Mouse (Mus musculus): ENCODE measurements around the gene Coro2b. TPM values are rescaled to one million over a fixed set of nuclear protein-coding genes. Genes with fewer than 3 reads are reported as not detected.

The Coro2b gene
- polyA plus RNA-seq, 1 experiment from 2014 or later = 26.2 TPM

GRCm38 (mm10) chr9:62476782-62477487 lies 59.9 kb downstream of the Coro2b start:
- Histone ChIP-seq H3K36me3 (ENCODE audit: insufficient read depth) (no peaks in the 10 kb centered on the region), H3K4me2 (no peak overlapping the region), H3K27me3 (ENCODE audit: insufficient read depth, low read length) (no peaks in the 10 kb centered on the region), H3K9me3 (ENCODE audit: low read depth, low read length) (no peaks in the 10 kb centered on the region), H3K4me3 (ENCODE audit: low read depth, low read length) (no peak overlapping the region), H3K27ac (ENCODE audit: low read depth) (peak overlapping the region; percentile 52), H3K4me1 (ENCODE audit: insufficient read depth) (peaks cover 7% of the 10 kb centered on the region; the same call in 1 of the 2 replicates), H3K9ac (no peak overlapping the region)
- ATAC-seq (ENCODE audit: insufficient read depth) (peak; percentile 93), DNase-seq (peak; percentile 92)
- 19% methylated on average over 11 of the region's 11 CpGs for WGBS
- no peak for TF ChIP-seq CTCF (IDR thresholded peaks at IDR 0.05; ENCODE audit: low read depth)

GRCm38 (mm10) chr9:62474206-62474605 lies 62.6 kb downstream of the Coro2b start:
- 78% methylated on average over 2 of the region's 2 CpGs for WGBS
- TF ChIP-seq CTCF (IDR thresholded peaks at IDR 0.05; ENCODE audit: low read depth) = no peak
- Histone ChIP-seq H3K4me3 (ENCODE audit: low read depth, low read length) (no peak overlapping the region), H3K36me3 (ENCODE audit: insufficient read depth) (no peaks in the 10 kb centered on the region), H3K27me3 (ENCODE audit: insufficient read depth, low read length) (no peaks in the 10 kb centered on the region), H3K9ac (no peak overlapping the region), H3K9me3 (ENCODE audit: low read depth, low read length) (no peaks in the 10 kb centered on the region), H3K4me1 (ENCODE audit: insufficient read depth) (peaks cover 7% of the 10 kb centered on the region; the same call in 1 of the 2 replicates), H3K27ac (ENCODE audit: low read depth) (no peak overlapping the region), H3K4me2 (no peak overlapping the region)
- ATAC-seq (ENCODE audit: insufficient read depth) (no peak), DNase-seq (peak; percentile 58)

- 83% methylated on average over 14 of the region's 14 CpGs for WGBS
- no peak for ATAC-seq (ENCODE audit: insufficient read depth)
- H3K4me3 ChIP-seq (ENCODE audit: low read depth, low read length) = no peak overlapping the region
Measured at GRCm38 (mm10) chr9:62471541-62472189, 65.2 kb downstream of the Coro2b start.

GRCm38 (mm10) chr9:62471041-62471440 lies 65.8 kb downstream of the Coro2b start:
- ATAC-seq (ENCODE audit: insufficient read depth) = no peak
- 86% methylated on average over 14 of the region's 14 CpGs for WGBS

More at GRCm38 (mm10) chr9:62471541-62472189, 65.2 kb downstream of the Coro2b start:
- no peaks in the 10 kb centered on the region for H3K27me3 ChIP-seq (ENCODE audit: insufficient read depth, low read length)
- H3K9ac ChIP-seq = no peak overlapping the region
- H3K4me2 ChIP-seq = no peak overlapping the region
- no peak overlapping the region for H3K27ac ChIP-seq (ENCODE audit: low read depth)
- TF ChIP-seq CTCF (IDR thresholded peaks at IDR 0.05; ENCODE audit: low read depth) = no peak
- no peaks in the 10 kb centered on the region for H3K36me3 ChIP-seq (ENCODE audit: insufficient read depth)
- H3K4me1 ChIP-seq (ENCODE audit: insufficient read depth) = peaks cover 3% of the 10 kb centered on the region; the same call in 1 of the 2 replicates
- no peak for DNase-seq
- H3K9me3 ChIP-seq (ENCODE audit: low read depth, low read length) = no peaks in the 10 kb centered on the region

GRCm38 (mm10) chr9:62470398-62470797 lies 66.4 kb downstream of the Coro2b start:
- Histone ChIP-seq H3K36me3 (ENCODE audit: insufficient read depth) (no peaks in the 10 kb centered on the region), H3K4me3 (ENCODE audit: low read depth, low read length) (no peak overlapping the region), H3K27ac (ENCODE audit: low read depth) (no peak overlapping the region), H3K9me3 (ENCODE audit: low read depth, low read length) (no peaks in the 10 kb centered on the region), H3K27me3 (ENCODE audit: insufficient read depth, low read length) (no peaks in the 10 kb centered on the region), H3K4me2 (no peak overlapping the region), H3K9ac (no peak overlapping the region), H3K4me1 (ENCODE audit: insufficient read depth) (peaks cover 3% of the 10 kb centered on the region; the same call in 1 of the 2 replicates)
- DNase-seq (peak; percentile 93), ATAC-seq (ENCODE audit: insufficient read depth) (peak; percentile 45; the same call in 1 of the 2 replicates)
- TF ChIP-seq CTCF (IDR thresholded peaks at IDR 0.05; ENCODE audit: low read depth) = peak; percentile 98
- 11% methylated on average over 1 of the region's 1 CpGs for WGBS

More at GRCm38 (mm10) chr9:62471041-62471440, 65.8 kb downstream of the Coro2b start:
- Histone ChIP-seq H3K4me3 (ENCODE audit: low read depth, low read length) (no peak overlapping the region), H3K9me3 (ENCODE audit: low read depth, low read length) (no peaks in the 10 kb centered on the region), H3K27me3 (ENCODE audit: insufficient read depth, low read length) (no peaks in the 10 kb centered on the region), H3K9ac (no peak overlapping the region), H3K4me2 (no peak overlapping the region), H3K27ac (ENCODE audit: low read depth) (no peak overlapping the region), H3K36me3 (ENCODE audit: insufficient read depth) (no peaks in the 10 kb centered on the region), H3K4me1 (ENCODE audit: insufficient read depth) (peaks cover 3% of the 10 kb centered on the region; the same call in 1 of the 2 replicates)
- DNase-seq = no peak
- no peak for TF ChIP-seq CTCF (IDR thresholded peaks at IDR 0.05; ENCODE audit: low read depth)

- WGBS = 79% methylated on average over 10 of the region's 10 CpGs
- Histone ChIP-seq H3K9ac (no peak overlapping the region), H3K36me3 (ENCODE audit: insufficient read depth) (no peaks in the 10 kb centered on the region), H3K4me2 (no peak overlapping the region), H3K27ac (ENCODE audit: low read depth) (no peak overlapping the region), H3K4me1 (ENCODE audit: insufficient read depth) (peaks cover 3% of the 10 kb centered on the region; the same call in 1 of the 2 replicates), H3K9me3 (ENCODE audit: low read depth, low read length) (no peaks in the 10 kb centered on the region), H3K27me3 (ENCODE audit: insufficient read depth, low read length) (no peaks in the 10 kb centered on the region), H3K4me3 (ENCODE audit: low read depth, low read length) (no peak overlapping the region)
- ATAC-seq (ENCODE audit: insufficient read depth) = no peak
- DNase-seq = no peak
- TF ChIP-seq CTCF (IDR thresholded peaks at IDR 0.05; ENCODE audit: low read depth) = no peak
Measured at GRCm38 (mm10) chr9:62469696-62470095, 67.1 kb downstream of the Coro2b start.

- 66% methylated on average over 13 of the region's 13 CpGs for WGBS
- DNase-seq (no peak), ATAC-seq (ENCODE audit: insufficient read depth) (no peak)
- no peak overlapping the region for H3K4me2 ChIP-seq
- no peak overlapping the region for H3K4me3 ChIP-seq (ENCODE audit: low read depth, low read length)
- H3K27ac ChIP-seq (ENCODE audit: low read depth) = no peak overlapping the region
- H3K36me3 ChIP-seq (ENCODE audit: insufficient read depth) = no peaks in the 10 kb centered on the region
- H3K9ac ChIP-seq = no peak overlapping the region
- H3K9me3 ChIP-seq (ENCODE audit: low read depth, low read length) = no peaks in the 10 kb centered on the region
- no peak for TF ChIP-seq CTCF (IDR thresholded peaks at IDR 0.05; ENCODE audit: low read depth)
- peaks cover 1% of the 10 kb centered on the region; the same call in 1 of the 2 replicates for H3K4me1 ChIP-seq (ENCODE audit: insufficient read depth)
- H3K27me3 ChIP-seq (ENCODE audit: insufficient read depth, low read length) = no peaks in the 10 kb centered on the region
Measured at GRCm38 (mm10) chr9:62469143-62469542, 67.7 kb downstream of the Coro2b start.
